Comparison of ENCODE assay signal across 23 mouse cellular contexts in the genomic region with DNA sequence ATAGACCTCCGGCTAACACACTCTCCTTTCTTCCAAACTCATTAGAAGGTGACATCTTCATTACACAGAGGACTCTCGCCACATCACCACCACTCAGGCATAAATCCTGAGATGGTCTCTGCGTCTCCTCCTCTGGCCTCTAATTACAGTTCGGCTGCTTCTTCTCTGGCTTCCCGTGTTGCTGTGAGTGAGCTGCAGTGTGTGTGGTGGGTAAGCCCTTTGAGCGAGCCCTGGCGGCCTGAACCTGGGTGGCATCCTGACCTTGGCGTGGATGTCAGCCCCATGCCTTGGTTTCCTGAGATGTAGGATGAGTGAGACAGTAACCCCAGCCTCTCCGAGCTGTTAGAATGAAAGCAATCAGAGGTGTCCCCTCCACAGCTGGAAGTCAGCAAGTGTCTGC. TPM values are rescaled to one million over a fixed set of nuclear protein-coding genes. Genes with fewer than 3 reads are reported as not detected.
"Had no signal": no experiment of that assay in that cellular context is flagged by ENCODE, and none has a peak within 500 bp of the region (broad histone marks: within the 10 kb centered on the region; RNA-seq: fewer than 3 reads in every experiment).

No protein-coding gene starts in this region.

- H3K4me3 ChIP-seq: kidney, embryonic 15.5 days; left cerebral cortex, adult 2 months; limb, embryonic 12.5 days; limb, embryonic 15.5 days; liver, embryonic 12.5 days; liver, embryonic 15.5 days had no signal

- H3K27me3 ChIP-seq: kidney, embryonic 15.5 days; limb, embryonic 12.5 days; limb, embryonic 15.5 days; liver, embryonic 12.5 days; liver, embryonic 15.5 days had no signal

- H3K9me3 ChIP-seq: kidney, embryonic 15.5 days; limb, embryonic 15.5 days; liver, embryonic 12.5 days; liver, embryonic 15.5 days had no signal

- ATAC-seq: liver, embryonic 12.5 days had no signal

- DNase-seq: kidney, adult 11 months; kidney, adult 8-10 months; kidney, postnatal 10 days; kidney, postnatal 36 days; layer of hippocampus, postnatal 36 days; lung, adult 2 months; lung, postnatal 14 days; lung, postnatal 4 days; midbrain, embryonic 14.5 days; thymus, adult 18-20 months; thymus, postnatal 4 days had no signal

- H3K27ac ChIP-seq: kidney, embryonic 15.5 days; left cerebral cortex, adult 2 months; limb, embryonic 15.5 days; liver, embryonic 12.5 days; liver, embryonic 15.5 days had no signal

- H3K9ac ChIP-seq: kidney, embryonic 15.5 days; limb, embryonic 12.5 days; limb, embryonic 15.5 days; liver, embryonic 12.5 days; liver, embryonic 15.5 days had no signal

- H3K4me2 ChIP-seq: kidney, embryonic 15.5 days; limb, embryonic 12.5 days; limb, embryonic 15.5 days; liver, embryonic 12.5 days; liver, embryonic 15.5 days; midbrain, embryonic 11.5 days had no signal

- H3K36me3 ChIP-seq: kidney, embryonic 15.5 days; limb, embryonic 12.5 days; limb, embryonic 15.5 days; liver, embryonic 12.5 days; liver, embryonic 15.5 days had no signal

RNA-seq across cellular contexts. Expression of a gene that starts 46.4 kb away (rescaled TPM):
- total RNA-seq: megakaryocyte progenitor cell, adult 5-6 weeks; midbrain, postnatal 0 days had no signal
- polyA plus RNA-seq: kidney, embryonic 15.5 days; liver, embryonic 15.5 days; lung, adult 2 months; midbrain, embryonic 14.5 days; neural tube, embryonic 14.5 days; small intestine, adult 2 months; testis, adult 2 months had no signal
